Mouse (Mus musculus) gonadal fat pad, adult 2 months (tissue): ENCODE results near the gene Dffb. TPM values are rescaled to one million over a fixed set of nuclear protein-coding genes. Genes with fewer than 3 reads are reported as not detected.
"Not testable (repeated sequence)": the region's sequence is repeated elsewhere in the genome, so short reads cannot be mapped to it uniquely, and the experiment has no call there.

Experiments used
- DNase-seq: peaks from one replicate; pipeline ENCODE4 v3.0.0-alpha.2; 2012; ENCODE audit warnings: low read depth
- polyA plus RNA-seq: library from polyadenylated mRNA; depleted of rRNA; stranded (reverse); fragments of >200 nt; gene quantifications from 2 replicates; pipeline ENCODE4 v1.2.3, GENCODE M21; 2012

Gene Dffb
- polyA plus RNA-seq, 1 experiment: 14.7 TPM

DNA sequence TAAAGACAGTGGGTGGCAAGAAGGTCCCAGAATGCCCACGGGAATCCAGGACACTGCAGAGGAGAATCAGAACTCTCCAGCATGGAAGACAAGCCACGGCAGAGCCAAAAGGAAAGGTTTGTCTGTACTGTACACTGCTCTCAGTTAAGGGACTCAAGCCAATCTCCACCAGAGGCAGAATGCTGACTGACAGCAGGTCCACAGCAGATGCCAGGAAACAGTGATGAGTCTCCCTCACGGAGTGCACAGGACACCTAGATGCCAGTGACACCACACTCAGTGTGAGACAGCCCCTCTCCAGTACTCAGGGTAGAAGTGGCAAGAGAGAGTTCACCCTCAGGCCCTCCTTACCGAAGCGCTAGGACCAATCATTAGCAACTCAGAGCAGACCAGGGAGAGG, 8.3 kb downstream of the Dffb start:
- no peak for DNase-seq

DNA sequence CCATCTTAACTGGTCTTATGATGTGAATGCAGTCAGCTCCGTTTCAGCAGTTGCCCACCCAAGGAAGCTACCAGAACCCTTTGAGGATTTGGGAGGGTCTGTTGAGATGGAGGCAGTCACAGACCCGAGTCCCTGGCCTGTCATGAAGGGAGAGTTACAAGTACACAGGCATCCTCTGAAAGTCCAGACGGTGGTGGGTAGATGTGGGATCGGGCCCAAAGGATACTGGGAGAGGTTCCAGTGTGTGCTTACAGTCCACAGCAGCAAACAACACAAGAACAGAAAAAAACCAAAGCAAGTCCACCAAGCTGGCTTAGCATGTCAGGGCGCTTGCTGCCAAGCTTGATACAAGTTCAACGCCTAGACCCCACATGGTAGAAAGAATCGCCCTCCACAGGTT, 12.3 kb downstream of the Dffb start:
- no peak for DNase-seq

DNA sequence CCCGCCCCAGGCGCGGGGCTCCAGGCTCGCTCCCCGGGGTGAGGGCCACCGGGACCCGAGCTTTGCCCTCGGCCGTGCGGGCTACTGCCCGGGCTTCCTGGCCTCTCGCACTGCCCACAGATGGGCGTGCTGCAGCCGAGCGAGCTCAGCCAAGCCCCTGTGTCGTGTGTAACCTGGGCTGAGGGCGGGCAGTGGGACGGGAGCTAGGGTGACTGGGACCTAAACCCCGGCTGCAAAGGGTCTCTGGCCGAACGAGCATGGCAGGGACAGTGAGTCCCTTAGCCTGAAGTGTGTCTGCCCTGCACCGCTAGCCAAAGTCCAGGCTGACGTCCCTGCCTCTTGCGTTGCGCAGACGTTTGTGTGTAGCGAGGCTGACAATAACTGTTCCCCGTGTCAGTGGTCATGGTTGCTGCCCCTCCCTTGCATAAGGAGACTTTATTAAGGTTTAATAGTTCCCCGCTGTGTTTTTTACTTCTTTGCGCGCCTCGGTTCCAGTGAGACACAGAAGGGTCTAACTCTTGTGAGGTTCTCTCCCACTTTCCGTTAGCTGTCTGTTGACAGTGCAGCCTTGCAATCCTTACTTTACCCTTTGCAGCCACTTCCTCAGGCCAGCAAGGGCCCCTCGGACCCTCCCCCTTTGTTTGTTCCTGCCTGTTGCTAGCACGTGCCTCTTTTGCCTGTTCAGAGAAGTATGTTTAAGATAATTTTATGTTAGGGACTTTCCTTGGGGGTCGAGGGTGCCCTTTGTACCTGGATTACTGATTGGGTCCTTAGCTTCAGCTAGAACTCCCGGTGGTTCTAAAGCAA, 17.3 kb downstream of the Dffb start:
- no peak for DNase-seq

DNA sequence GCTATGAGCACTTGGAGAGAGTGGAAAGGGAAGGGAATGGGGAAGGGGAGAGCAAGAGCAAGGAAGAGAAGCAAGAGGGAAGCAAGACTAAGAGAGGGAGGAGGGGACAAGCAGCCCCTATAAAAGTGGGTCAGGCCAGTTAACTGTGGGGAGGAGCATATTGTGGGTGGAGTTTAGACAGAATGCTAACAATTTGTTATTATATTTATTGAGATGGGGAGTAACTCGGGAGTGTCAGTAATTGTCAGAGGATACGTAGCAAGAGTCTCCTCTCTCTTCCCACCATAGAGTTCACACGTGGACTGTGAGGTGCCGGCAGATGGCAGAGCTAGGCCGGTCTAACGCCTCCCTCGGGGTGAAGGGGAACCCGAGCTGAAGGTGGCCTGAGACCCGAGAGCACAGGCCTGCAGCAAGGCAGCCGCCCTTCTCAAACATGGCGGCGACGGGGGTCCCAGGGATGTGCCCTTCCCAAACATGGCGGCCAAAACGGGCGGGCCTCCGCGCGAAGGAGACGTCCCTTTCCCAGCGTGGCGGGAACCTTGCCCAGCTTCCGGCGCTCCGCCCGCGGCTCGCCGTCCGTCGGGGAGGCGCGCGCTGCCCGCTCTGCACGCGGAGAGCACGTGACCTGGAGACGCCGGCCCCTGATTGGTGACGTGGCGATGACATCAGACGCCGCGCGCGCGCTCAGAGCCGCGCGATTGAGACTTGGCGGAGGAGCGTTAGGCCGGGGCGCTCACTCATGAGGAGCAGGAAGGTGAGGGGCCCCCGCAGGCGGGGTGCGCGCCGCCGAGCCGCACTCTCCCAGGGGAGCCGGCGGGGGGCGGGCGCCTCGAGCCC, 18.1 kb downstream of the Dffb start, which contains the start of gene A430005L14Rik:
Gene A430005L14Rik (plus strand): TSS at position 669 of the 837 bp plus-strand sequence.
- peak; percentile 44 for DNase-seq

DNA sequence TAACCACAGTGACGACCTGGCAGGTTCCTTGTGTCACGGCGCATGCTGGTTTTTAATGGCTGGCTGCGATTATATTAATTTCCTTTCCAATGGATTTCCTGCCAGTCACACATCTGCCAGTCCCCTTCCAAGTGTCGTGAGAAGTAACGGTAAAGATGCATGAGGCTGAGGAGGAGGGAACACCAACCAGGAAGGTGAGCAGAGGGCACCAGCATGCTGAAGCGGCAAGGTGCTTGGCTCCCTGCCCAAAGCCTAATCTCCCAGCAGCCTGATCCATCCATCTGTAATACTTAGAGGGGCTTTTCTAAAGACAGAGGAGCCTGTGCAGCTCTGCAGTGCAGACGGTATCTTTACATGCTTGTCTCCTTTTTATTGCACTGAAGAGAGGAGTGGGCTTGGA, 19.3 kb downstream of the Dffb start:
- no peak for DNase-seq

DNA sequence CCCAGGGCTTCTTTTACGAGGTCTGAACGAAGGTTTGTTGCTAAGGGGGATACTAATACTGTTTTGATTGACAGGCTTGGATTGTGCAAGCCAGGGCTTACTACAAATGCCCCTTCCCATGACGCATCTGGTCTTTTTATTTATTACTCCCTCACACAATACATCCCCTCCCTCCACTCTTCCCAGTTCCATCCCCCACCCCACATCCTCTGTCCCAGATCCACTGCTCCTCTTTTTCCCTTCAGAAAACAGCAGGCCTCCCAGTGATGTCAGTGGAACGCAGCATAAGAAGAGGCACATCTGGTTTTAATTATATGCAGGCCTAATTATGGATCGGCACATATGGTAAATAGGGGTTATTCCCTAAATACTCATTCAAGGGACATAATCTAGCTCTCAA, 23.2 kb downstream of the Dffb start:
- no peak for DNase-seq

DNA sequence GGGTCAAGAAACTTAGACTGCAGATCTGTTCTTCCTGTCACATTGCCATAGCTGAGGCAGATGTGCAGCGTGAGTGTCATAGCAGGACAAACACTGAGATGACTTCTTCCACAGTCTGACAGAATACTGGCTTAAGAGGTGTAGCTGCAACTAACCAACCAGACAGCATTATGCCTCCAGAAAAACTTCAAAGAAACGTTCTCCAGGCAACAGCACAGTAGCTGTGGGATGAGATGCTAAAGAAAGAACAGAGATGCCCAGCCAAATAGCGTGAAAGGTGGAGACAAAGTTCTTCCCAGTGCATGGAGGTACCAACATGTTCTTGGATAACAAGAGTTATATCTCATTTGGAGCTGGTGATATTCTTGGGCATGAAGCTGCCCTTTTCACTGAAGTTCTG, 23.8 kb downstream of the Dffb start:
- DNase-seq: no peak

DNA sequence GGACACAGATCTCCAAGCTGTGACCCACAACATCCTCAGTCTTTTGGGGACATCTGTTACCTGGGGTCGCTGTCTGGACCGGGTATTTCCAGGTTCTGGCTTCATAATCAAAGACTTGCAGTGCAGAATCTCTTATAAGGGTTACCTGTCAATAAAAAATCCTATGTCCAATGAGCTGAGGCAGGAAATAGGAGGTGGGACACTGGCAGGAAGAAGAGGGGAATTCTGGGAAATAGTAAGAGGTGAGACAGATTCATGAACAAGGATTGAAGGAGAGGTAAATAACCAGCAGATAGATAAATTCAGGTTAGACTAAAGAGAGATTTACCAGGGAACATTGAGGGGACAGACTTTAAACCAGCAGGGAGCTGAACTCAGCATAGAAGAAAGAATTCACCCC, 24.6 kb downstream of the Dffb start:
- DNase-seq: no peak

DNA sequence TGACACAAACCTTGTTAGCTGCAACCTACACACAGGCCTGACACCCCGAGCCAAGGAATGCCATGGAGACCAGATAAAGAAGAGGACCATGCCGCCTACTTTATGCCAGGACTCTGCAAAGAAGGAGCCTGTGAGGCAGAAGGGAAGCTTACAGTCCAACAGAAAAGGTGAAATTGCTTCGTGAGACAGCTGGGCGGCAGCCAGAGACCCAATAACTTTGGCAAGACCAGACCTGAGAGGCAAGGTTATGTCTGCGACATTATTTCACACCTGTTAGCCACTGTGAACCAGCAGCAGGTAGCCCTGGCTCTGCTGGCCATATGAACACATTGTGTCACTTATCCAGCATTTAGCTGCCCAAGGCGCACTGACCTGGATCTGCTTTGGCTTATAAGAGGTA, 29.2 kb downstream of the Dffb start:
- no peak for DNase-seq

DNA sequence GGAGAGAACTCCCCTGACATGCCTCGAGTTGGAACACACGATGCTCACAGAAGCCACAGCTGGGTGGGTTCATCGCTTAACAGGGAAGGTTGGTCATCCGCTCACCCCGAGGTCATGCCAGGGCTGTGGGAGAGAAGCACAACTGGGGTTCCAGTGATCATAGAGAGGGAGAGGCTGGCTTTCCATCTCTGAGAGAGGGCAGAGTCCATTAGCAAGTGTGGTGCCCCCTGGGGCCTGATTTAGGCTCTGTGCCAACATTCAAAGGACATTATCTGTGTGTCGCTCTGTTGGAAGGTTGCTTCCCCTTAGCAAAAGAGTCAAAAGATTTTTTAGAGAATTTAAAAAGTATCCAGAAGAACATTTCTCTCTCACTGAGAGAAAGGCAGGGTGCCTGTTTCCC, 30.7 kb downstream of the Dffb start:
- DNase-seq: no peak

DNA sequence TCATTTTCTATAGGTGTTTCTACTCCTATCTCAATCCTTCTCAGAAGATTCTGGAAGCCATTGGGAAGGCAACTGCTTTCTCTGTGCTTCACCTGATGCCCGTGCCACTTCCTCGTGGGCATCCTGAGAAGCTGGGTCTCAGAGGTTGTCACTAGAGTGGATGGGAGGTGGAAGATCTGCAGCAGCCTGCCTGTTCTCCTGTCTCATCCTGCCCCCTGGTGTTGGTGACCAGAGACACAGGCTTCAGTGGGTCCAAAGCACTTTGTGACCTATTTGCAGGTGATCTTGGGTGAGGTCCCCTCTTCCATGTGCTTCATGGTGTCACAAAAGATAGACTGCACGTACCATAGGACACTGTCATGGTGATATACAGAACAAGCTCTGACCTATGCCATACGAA, 31.7 kb downstream of the Dffb start:
- DNase-seq: no peak

DNA sequence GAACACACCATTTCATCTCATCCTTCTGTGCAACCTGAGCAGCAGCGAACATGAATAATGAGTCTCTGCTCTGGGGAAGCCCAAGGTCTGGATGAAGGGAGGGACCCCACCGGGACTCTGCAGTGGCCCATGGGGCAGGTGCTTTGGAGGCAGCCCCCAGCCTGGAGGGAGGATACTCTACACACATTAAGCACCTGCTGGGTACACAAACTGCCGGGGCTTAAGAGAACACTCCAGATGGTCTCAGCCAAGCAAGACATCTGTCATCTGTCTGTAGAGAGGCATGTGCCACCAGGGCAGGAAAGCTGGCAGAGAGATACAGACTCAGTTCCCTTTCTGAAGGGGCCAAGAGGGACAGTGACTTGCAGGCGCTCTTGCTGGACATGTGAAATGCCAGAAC, 45.0 kb downstream of the Dffb start:
- DNase-seq: no peak

DNA sequence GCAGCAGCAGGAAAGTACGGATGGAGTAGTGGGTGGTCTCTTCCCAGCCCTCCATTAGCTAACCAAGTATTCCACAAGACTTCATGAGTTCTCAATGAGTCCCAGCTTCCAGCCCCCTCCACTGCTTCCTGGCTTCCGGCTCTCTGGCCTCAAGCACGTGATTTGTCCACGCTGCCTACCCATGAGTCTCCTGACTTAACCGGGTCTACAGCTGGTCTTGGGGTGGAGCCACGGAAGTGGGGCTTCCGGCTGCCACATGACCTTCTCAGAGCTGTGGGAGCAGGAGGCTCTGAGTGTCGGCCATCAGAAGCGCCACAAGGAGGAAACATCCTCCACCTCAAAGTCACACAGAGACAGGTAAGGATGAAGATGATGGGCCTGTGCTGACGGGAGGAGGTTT, 45.5 kb downstream of the Dffb start:
- DNase-seq: no peak

DNA sequence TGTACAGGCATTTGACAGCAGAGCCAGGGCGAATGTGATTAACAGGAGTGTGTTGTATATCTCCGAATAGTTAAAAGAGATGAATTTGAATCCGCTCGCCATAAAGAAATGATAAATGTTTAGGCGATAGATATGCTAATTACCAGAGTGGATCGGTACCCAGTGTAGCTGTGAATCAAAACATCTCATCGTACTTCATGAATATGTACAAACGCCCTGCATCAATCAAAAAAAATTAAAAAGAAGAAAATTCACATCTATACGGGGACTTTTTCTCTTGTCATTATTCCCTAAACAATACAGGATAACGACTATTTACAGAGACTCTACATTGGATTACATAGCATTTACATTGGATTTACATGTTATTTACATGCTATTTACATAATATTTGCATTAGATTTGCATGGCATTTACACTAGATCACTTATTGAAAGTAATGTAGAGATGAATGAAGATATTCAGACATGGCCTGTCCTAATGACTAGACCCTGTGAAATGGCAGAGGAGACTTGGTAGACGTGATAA, 46.1 kb downstream of the Dffb start:
- DNase-seq: no peak

DNA sequence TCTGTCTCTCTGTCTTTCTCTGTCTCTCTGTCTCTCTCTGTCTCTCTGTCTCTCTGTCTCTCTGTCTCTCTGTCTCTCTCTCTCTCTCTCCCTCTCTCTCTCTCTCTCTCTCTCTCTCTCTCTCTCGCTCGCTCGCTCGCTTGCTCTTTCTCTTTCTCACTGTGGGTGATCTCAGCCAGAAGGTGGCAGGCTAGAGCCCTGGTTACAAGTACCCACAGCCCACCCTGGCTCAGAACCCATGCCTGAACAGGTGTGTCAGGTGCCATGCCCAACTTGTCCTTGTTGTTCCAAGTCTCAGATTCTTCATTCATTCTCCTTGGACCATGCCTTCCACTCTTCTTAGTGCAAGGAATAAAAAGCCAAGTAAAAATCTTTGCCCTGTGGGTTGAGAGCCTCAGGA, 52.8 kb downstream of the Dffb start:
- DNase-seq: not testable (repeated sequence)

DNA sequence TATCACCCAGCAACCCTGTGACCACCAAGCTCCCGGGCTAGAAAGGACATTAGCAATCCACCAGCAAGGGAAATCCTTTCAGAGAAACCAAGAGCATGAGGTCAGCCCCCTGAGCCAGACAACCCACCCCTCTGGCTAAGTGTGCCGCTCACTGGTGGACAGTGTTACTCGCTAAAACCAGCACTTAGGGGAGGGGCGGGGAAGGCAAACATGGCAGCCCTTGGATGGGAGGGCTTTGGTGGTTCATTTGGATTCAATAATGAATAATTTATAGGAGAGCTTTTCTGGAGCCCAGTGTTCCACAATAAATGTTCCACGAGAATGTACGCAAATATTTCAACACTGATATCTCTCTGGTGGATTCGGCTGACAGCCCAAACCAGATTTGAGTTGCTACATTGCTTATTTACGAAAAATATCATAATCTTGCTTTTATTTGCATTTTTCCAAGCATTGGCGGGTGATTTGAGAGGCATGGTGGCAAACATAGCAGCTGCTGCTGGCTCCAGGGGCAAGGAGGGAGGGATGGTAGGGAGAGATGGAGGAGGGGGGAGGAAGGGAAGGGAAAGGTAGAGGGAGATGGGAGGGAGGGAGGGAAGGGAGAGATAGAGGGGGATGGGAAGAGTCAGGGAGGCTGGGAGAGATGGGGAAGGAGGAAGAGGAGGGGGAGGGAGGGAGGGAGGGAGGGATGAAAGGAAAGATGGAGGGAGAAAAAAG, 54.3 kb downstream of the Dffb start:
- DNase-seq: no peak

DNA sequence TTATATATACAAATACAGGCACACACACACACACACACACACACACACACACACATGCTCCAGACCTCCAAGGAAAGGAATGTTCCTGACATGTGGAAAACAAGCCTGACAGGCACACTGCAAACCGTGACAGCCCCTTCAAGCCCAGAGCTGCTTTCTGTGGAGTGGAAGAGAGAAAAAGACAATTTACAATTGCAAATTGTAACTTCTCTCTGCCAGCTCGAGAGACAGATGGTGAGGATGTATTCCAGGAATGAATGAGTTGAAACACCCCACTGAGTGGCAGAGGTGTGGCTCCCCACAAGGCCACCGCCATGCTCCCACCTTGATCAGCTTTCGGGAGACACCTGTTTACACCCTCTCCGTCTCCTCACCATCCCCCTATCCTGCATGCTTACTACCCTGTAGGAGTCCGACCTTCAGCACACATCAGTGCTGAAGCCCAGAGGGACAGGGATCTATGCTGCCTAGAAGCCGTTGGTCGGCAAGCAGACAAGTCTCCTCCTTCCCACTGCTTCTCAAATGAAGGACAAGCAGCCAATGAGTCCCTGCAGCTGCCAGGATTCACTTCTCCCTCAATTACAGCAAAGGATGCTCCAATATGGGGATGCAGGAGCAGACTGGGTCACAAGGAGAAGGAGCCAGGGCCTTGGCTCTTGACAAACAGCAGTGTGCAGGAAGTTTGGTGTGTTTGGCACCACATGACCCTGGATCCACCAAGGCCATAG, 57.0 kb downstream of the Dffb start:
- no peak for DNase-seq
